Mouse (Mus musculus) erythroblast, embryonic 14.5 days (primary cell): ENCODE measurements around the gene Cggbp1.

Experiments
- GATA1 ChIP-seq: IDR thresholded peaks from 2 replicates; pipeline ENCODE4 v1.6.1; 2012; ENCODE audit warnings: low read length, inconsistent platforms, mixed read lengths
- TAL1 ChIP-seq: IDR thresholded peaks from 3 replicates; pipeline ENCODE4 v1.6.1; 2012; ENCODE audit warnings: low read length, inconsistent platforms, mixed read lengths

DNA sequence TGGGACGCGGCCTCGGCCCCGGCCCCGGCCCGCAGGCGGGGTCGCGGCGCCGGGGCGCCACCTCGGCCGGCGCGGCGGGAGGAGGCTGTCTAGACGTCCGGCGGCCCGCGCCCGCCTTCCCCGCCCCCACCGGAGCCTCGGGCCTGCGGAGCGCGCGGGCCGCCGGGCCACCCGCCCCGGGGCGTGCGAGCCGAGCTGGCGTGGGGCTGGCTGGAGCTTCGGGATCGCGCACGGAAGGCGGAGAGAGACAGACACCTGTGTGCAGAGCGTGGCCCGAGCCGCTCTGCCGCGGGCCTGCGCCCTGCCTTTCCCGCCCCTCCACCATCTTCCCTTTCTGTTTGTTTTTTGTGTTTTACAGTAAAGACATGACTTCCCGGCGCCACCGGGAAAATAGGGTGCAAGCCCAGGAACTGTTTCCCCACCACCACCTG, 660 bp downstream of the Cggbp1 start:
- TF ChIP-seq TAL1 (no peak), GATA1 (no peak)
